Mouse (Mus musculus): ENCODE measurements around the gene Mpv17l. TPM values are rescaled to one million over a fixed set of nuclear protein-coding genes. Genes with fewer than 3 reads are reported as not detected.
"Not testable (repeated sequence)": the region's sequence is repeated elsewhere in the genome, so short reads cannot be mapped to it uniquely, and the experiment has no call there.

The Mpv17l gene
- polyA plus RNA-seq, 1 experiment from 2014 or later: 15.4 TPM

- H3K4me3 ChIP-seq (replicated peaks): no peak overlapping the region
- no peak overlapping the region for H3K27ac ChIP-seq
- H3K9ac ChIP-seq: no peak overlapping the region
- 0 out of 2 replicates have a peak, but pooled peaks cover under 1% of the 10 kb centered on the region for H3K4me1 ChIP-seq
- no peaks in the 10 kb centered on the region for H3K9me3 ChIP-seq
- H3K36me3 ChIP-seq: no peaks in the 10 kb centered on the region
- H3K27me3 ChIP-seq (replicated peaks): no peaks in the 10 kb centered on the region
- 73% methylated on average over 3 of the region's 3 CpGs for WGBS
- H3K4me2 ChIP-seq: no peak overlapping the region
- no peak for ATAC-seq (ENCODE audit: insufficient read depth, low FRiP score, low read depth)
These were observed 6.6 kb upstream of the Mpv17l start for GRCm38 (mm10) chr16:13896357-13896756.

GRCm38 (mm10) chr16:13898981-13899380 is 4.0 kb upstream of the Mpv17l start:
- Histone ChIP-seq H3K4me1 (0 out of 2 replicates have a peak, but pooled peaks cover 8% of the 10 kb centered on the region), H3K27ac (no peak overlapping the region), H3K9ac (no peak overlapping the region), H3K36me3 (no peaks in the 10 kb centered on the region), H3K4me3 (replicated peaks) (no peak overlapping the region), H3K9me3 (no peaks in the 10 kb centered on the region), H3K4me2 (no peak overlapping the region), H3K27me3 (replicated peaks) (no peaks in the 10 kb centered on the region)
- ATAC-seq (ENCODE audit: insufficient read depth, low FRiP score, low read depth): no peak
- 54% methylated on average over 2 of the region's 2 CpGs for WGBS

- Histone ChIP-seq H3K9ac (peak overlapping the region; percentile 95), H3K9me3 (no peaks in the 10 kb centered on the region), H3K4me1 (0 out of 2 replicates have a peak, but pooled peaks cover 8% of the 10 kb centered on the region), H3K4me2 (peak overlapping the region; percentile 66), H3K4me3 (replicated peaks) (peak overlapping the region; percentile 95), H3K27ac (peak overlapping the region; percentile 88), H3K36me3 (no peaks in the 10 kb centered on the region), H3K27me3 (replicated peaks) (no peaks in the 10 kb centered on the region)
- WGBS: under 1% methylated on average over 28 of the region's 30 CpGs
- ATAC-seq (ENCODE audit: insufficient read depth, low FRiP score, low read depth): no peak
These were observed 547 bp upstream of the Mpv17l start for GRCm38 (mm10) chr16:13902397-13902831.

GRCm38 (mm10) chr16:13903488-13903887 is 527 bp downstream of the Mpv17l start:
- ATAC-seq (ENCODE audit: insufficient read depth, low FRiP score, low read depth): peak; percentile 75
- peak overlapping the region; percentile 95 for H3K4me3 ChIP-seq (replicated peaks)
- 6% methylated on average over 8 of the region's 8 CpGs for WGBS
- peak overlapping the region; percentile 88 for H3K27ac ChIP-seq
- no peaks in the 10 kb centered on the region for H3K36me3 ChIP-seq
- H3K27me3 ChIP-seq (replicated peaks): no peaks in the 10 kb centered on the region
- H3K4me2 ChIP-seq: peak overlapping the region; percentile 66
- no peaks in the 10 kb centered on the region for H3K9me3 ChIP-seq
- H3K4me1 ChIP-seq: 0 out of 2 replicates have a peak, but pooled peaks cover 8% of the 10 kb centered on the region
- peak overlapping the region; percentile 95; the same call in 1 of the 2 replicates for H3K9ac ChIP-seq

- Histone ChIP-seq H3K9ac (no peak overlapping the region), H3K9me3 (no peaks in the 10 kb centered on the region), H3K27ac (no peak overlapping the region), H3K4me1 (0 out of 2 replicates have a peak, but pooled peaks cover 3% of the 10 kb centered on the region), H3K4me2 (no peak overlapping the region), H3K36me3 (no peaks in the 10 kb centered on the region), H3K4me3 (replicated peaks) (no peak overlapping the region), H3K27me3 (replicated peaks) (no peaks in the 10 kb centered on the region)
- 86% methylated on average over 3 of the region's 3 CpGs for WGBS
- ATAC-seq (ENCODE audit: insufficient read depth, low FRiP score, low read depth): no peak
These were observed 4.3 kb downstream of the Mpv17l start for GRCm38 (mm10) chr16:13907297-13907696.

GRCm38 (mm10) chr16:13920093-13920492 is 17.1 kb downstream of the Mpv17l start:
- no peak for ATAC-seq (ENCODE audit: insufficient read depth, low FRiP score, low read depth)
- Histone ChIP-seq H3K4me2 (no peak overlapping the region), H3K9me3 (no peaks in the 10 kb centered on the region), H3K36me3 (no peaks in the 10 kb centered on the region; the same call in 1 of the 2 replicates), H3K9ac (no peak overlapping the region), H3K27me3 (replicated peaks) (no peaks in the 10 kb centered on the region), H3K4me3 (replicated peaks) (no peak overlapping the region), H3K4me1 (no peaks in the 10 kb centered on the region), H3K27ac (no peak overlapping the region)
- 92% methylated on average over 5 of the region's 5 CpGs for WGBS

GRCm38 (mm10) chr16:13921063-13921462 is 18.1 kb downstream of the Mpv17l start:
- no peak overlapping the region for H3K27ac ChIP-seq
- H3K36me3 ChIP-seq: no peaks in the 10 kb centered on the region; the same call in 1 of the 2 replicates
- H3K9ac ChIP-seq: no peak overlapping the region
- H3K27me3 ChIP-seq (replicated peaks): no peaks in the 10 kb centered on the region
- WGBS: 84% methylated on average over 6 of the region's 6 CpGs
- no peaks in the 10 kb centered on the region for H3K4me1 ChIP-seq
- no peak overlapping the region for H3K4me2 ChIP-seq
- ATAC-seq (ENCODE audit: insufficient read depth, low FRiP score, low read depth): no peak
- H3K9me3 ChIP-seq: no peaks in the 10 kb centered on the region
- no peak overlapping the region for H3K4me3 ChIP-seq (replicated peaks)

GRCm38 (mm10) chr16:13921781-13922180 is 18.8 kb downstream of the Mpv17l start:
- no peak for ATAC-seq (ENCODE audit: insufficient read depth, low FRiP score, low read depth)
- WGBS: 96% methylated on average over 7 of the region's 7 CpGs

GRCm38 (mm10) chr16:13922499-13922898 is 19.5 kb downstream of the Mpv17l start:
- not testable (repeated sequence) for H3K4me2 ChIP-seq; H3K4me3 ChIP-seq (replicated peaks); H3K9me3 ChIP-seq; ATAC-seq (ENCODE audit: insufficient read depth, low FRiP score, low read depth); H3K36me3 ChIP-seq; H3K9ac ChIP-seq; H3K4me1 ChIP-seq; H3K27me3 ChIP-seq (replicated peaks); H3K27ac ChIP-seq
- 91% methylated on average over 3 of the region's 3 CpGs for WGBS

More at GRCm38 (mm10) chr16:13921781-13922180, 18.8 kb downstream of the Mpv17l start:
- no peaks in the 10 kb centered on the region for H3K9me3 ChIP-seq
- H3K36me3 ChIP-seq: no peaks in the 10 kb centered on the region; the same call in 1 of the 2 replicates
- no peaks in the 10 kb centered on the region for H3K4me1 ChIP-seq
- H3K9ac ChIP-seq: no peak overlapping the region
- no peaks in the 10 kb centered on the region for H3K27me3 ChIP-seq (replicated peaks)
- H3K4me3 ChIP-seq (replicated peaks): no peak overlapping the region
- H3K27ac ChIP-seq: no peak overlapping the region
- H3K4me2 ChIP-seq: no peak overlapping the region

GRCm38 (mm10) chr16:13922966-13923365 is 20.0 kb downstream of the Mpv17l start:
- not testable (repeated sequence) for H3K4me1 ChIP-seq; H3K36me3 ChIP-seq; H3K9me3 ChIP-seq; H3K27me3 ChIP-seq (replicated peaks); H3K4me3 ChIP-seq (replicated peaks); H3K4me2 ChIP-seq; H3K9ac ChIP-seq; ATAC-seq (ENCODE audit: insufficient read depth, low FRiP score, low read depth); H3K27ac ChIP-seq
- 95% methylated on average over 5 of the region's 5 CpGs for WGBS

- H3K36me3 ChIP-seq: no peaks in the 10 kb centered on the region
- H3K27ac ChIP-seq: no peak overlapping the region
- H3K4me1 ChIP-seq: no peaks in the 10 kb centered on the region
- no peak overlapping the region for H3K9ac ChIP-seq
- 87% methylated on average over 4 of the region's 4 CpGs for WGBS
- no peaks in the 10 kb centered on the region for H3K27me3 ChIP-seq (replicated peaks)
- no peak overlapping the region for H3K4me2 ChIP-seq
- no peak for ATAC-seq (ENCODE audit: insufficient read depth, low FRiP score, low read depth)
- H3K9me3 ChIP-seq: no peaks in the 10 kb centered on the region
- H3K4me3 ChIP-seq (replicated peaks): no peak overlapping the region
These were observed 24.6 kb downstream of the Mpv17l start for GRCm38 (mm10) chr16:13927456-13928075.

- Histone ChIP-seq H3K36me3 (no peaks in the 10 kb centered on the region), H3K4me3 (replicated peaks) (peak overlapping the region; percentile 60), H3K4me1 (peaks cover 5% of the 10 kb centered on the region; the same call in 1 of the 2 replicates), H3K27ac (no peak overlapping the region), H3K4me2 (peak overlapping the region; percentile 95), H3K9me3 (no peaks in the 10 kb centered on the region), H3K9ac (peak overlapping the region; percentile 39; the same call in 1 of the 2 replicates), H3K27me3 (replicated peaks) (0 out of 2 replicates have a peak, but pooled peaks cover 3% of the 10 kb centered on the region)
- ATAC-seq (ENCODE audit: insufficient read depth, low FRiP score, low read depth): peak; percentile 95
- WGBS: 6% methylated on average over 28 of the region's 28 CpGs
These were observed 37.3 kb downstream of the Mpv17l start for GRCm38 (mm10) chr16:13940139-13940846.

Data from stomach, embryonic 15.5 days (tissue).